Mouse (Mus musculus): ENCODE measurements around the gene Kars. TPM values are rescaled to one million over a fixed set of nuclear protein-coding genes. Genes with fewer than 3 reads are reported as not detected.

Gene Kars
- polyA plus RNA-seq, 2 experiments, result 124 to 204 TPM

DNA sequence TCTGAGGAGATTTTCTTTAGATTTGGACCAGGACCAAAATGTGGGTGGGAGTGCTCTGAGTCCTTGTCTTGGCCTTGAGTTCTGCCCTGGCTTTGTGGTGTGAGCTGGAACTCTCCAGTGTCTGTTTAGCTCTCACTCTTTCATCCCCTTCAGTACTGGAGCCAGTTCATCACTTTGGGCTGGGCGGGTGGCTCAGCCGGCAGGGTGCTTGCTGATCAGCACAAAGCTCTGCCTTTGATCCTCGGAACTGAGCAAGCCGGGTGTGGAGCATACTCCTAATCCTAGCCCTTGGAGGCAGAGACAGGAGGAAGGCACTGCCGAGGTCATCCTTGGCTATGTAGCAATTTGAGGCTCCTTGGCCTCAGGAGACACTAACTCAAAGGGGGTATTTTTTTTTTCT is 42.1 kb downstream of the Kars start:
- no peak overlapping the region for H3K27ac ChIP-seq (replicated peaks; ENCODE audit: low read depth, low read length)
- DNase-seq (ENCODE audit: low spot score) (no peak), ATAC-seq (ENCODE audit: low FRiP score, low read depth) (no peak)
- H3K4me2 ChIP-seq (replicated peaks; ENCODE audit: low read depth, low read length, severe bottlenecking), result no peak overlapping the region
- no peak overlapping the region for H3K4me3 ChIP-seq (replicated peaks; ENCODE audit: low read length)
- 44% methylated on average over 5 of the region's 5 CpGs for WGBS
- H3K4me1 ChIP-seq (ENCODE audit: control insufficient read depth, insufficient read depth, low read length), result no peaks in the 10 kb centered on the region
- no peaks in the 10 kb centered on the region for H3K27me3 ChIP-seq (ENCODE audit: control insufficient read depth, insufficient read depth, low read length)
- no peak for TF ChIP-seq POLR2A (IDR thresholded peaks at IDR 0.05; ENCODE audit: borderline replicate concordance, extremely low read depth, insufficient read depth, insufficient read length)
- H3K36me3 ChIP-seq (ENCODE audit: control insufficient read depth, insufficient read depth, low read length), result peaks cover 10% of the 10 kb centered on the region; the same call in 1 of the 2 replicates
- no peak overlapping the region for H3K9ac ChIP-seq (ENCODE audit: low read depth, low read length, severe bottlenecking)
- no peaks in the 10 kb centered on the region for H3K9me3 ChIP-seq (ENCODE audit: control insufficient read depth, low read length)

- peaks cover 10% of the 10 kb centered on the region; the same call in 1 of the 2 replicates for H3K36me3 ChIP-seq (ENCODE audit: control insufficient read depth, insufficient read depth, low read length)
- no peak overlapping the region for H3K9ac ChIP-seq (ENCODE audit: low read depth, low read length, severe bottlenecking)
- no peak for DNase-seq (ENCODE audit: low spot score)
Measured at GRCm38 (mm10) chr8:111968541-111968940, 42.6 kb downstream of the Kars start.

GRCm38 (mm10) chr8:111967246-111967870 is 43.8 kb downstream of the Kars start:
- no peak for DNase-seq (ENCODE audit: low spot score)
- peaks cover 10% of the 10 kb centered on the region; the same call in 1 of the 2 replicates for H3K36me3 ChIP-seq (ENCODE audit: control insufficient read depth, insufficient read depth, low read length)
- H3K9me3 ChIP-seq (ENCODE audit: control insufficient read depth, low read length), result no peaks in the 10 kb centered on the region
- no peaks in the 10 kb centered on the region for H3K27me3 ChIP-seq (ENCODE audit: control insufficient read depth, insufficient read depth, low read length)
- H3K9ac ChIP-seq (ENCODE audit: low read depth, low read length, severe bottlenecking), result no peak overlapping the region
- H3K4me1 ChIP-seq (ENCODE audit: control insufficient read depth, insufficient read depth, low read length), result no peaks in the 10 kb centered on the region
- no peak overlapping the region for H3K4me2 ChIP-seq (replicated peaks; ENCODE audit: low read depth, low read length, severe bottlenecking)
- H3K27ac ChIP-seq (replicated peaks; ENCODE audit: low read depth, low read length), result no peak overlapping the region
- TF ChIP-seq POLR2A (IDR thresholded peaks at IDR 0.05; ENCODE audit: borderline replicate concordance, extremely low read depth, insufficient read depth, insufficient read length), result no peak
- no peak overlapping the region for H3K4me3 ChIP-seq (replicated peaks; ENCODE audit: low read length)
- no peak for ATAC-seq (ENCODE audit: low FRiP score, low read depth)
- WGBS, result 88% methylated on average over 5 of the region's 5 CpGs

More at GRCm38 (mm10) chr8:111968541-111968940, 42.6 kb downstream of the Kars start:
- TF ChIP-seq POLR2A (IDR thresholded peaks at IDR 0.05; ENCODE audit: borderline replicate concordance, extremely low read depth, insufficient read depth, insufficient read length), result no peak
- H3K27ac ChIP-seq (replicated peaks; ENCODE audit: low read depth, low read length), result no peak overlapping the region
- no peak overlapping the region for H3K4me3 ChIP-seq (replicated peaks; ENCODE audit: low read length)
- WGBS, result 84% methylated on average over 10 of the region's 10 CpGs
- no peaks in the 10 kb centered on the region for H3K9me3 ChIP-seq (ENCODE audit: control insufficient read depth, low read length)
- H3K4me2 ChIP-seq (replicated peaks; ENCODE audit: low read depth, low read length, severe bottlenecking), result no peak overlapping the region
- no peaks in the 10 kb centered on the region for H3K4me1 ChIP-seq (ENCODE audit: control insufficient read depth, insufficient read depth, low read length)
- no peaks in the 10 kb centered on the region for H3K27me3 ChIP-seq (ENCODE audit: control insufficient read depth, insufficient read depth, low read length)
- ATAC-seq (ENCODE audit: low FRiP score, low read depth), result no peak

DNA sequence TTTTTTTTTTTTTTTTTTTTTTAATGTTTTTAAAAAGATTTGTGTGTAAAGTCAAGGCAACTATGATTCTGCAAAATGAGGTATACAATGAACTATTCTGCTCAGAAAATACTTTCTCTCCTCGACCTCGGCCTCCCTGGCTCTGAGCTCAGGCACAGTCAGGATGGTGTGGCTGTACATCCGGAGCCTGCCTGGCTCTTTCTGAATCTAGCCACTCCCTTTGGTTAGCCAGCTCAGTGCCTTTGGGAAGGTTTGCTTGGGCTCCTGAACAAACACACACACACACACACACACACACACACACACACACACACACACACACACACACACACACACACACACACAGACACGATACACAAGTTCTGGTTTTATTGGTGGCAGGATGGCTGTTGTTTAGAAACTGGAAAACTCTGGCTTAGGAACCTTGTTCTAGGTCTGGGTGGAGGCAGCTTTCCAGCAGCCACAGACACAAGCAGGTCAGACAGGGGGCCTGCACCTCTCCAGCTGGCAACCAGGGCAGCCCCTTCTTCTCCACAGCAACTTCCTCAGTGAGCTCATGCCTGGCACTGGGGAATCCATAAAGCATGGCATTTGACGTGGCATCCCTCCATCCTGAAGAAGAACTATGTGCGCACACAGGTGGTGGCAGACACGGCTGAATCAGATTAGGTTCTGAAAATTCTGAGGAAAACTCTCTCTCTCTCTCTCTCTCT is 46.1 kb downstream of the Kars start:
- no peaks in the 10 kb centered on the region for H3K9me3 ChIP-seq (ENCODE audit: control insufficient read depth, low read length)
- H3K27ac ChIP-seq (replicated peaks; ENCODE audit: low read depth, low read length), result no peak overlapping the region; the same call in 1 of the 2 replicates
- TF ChIP-seq POLR2A (IDR thresholded peaks at IDR 0.05; ENCODE audit: borderline replicate concordance, extremely low read depth, insufficient read depth, insufficient read length), result no peak
- 64% methylated on average over 7 of the region's 7 CpGs for WGBS
- H3K9ac ChIP-seq (ENCODE audit: low read depth, low read length, severe bottlenecking), result no peak overlapping the region
- no peaks in the 10 kb centered on the region for H3K4me1 ChIP-seq (ENCODE audit: control insufficient read depth, insufficient read depth, low read length)
- no peak overlapping the region for H3K4me2 ChIP-seq (replicated peaks; ENCODE audit: low read depth, low read length, severe bottlenecking)
- no peaks in the 10 kb centered on the region for H3K36me3 ChIP-seq (ENCODE audit: control insufficient read depth, insufficient read depth, low read length)
- no peaks in the 10 kb centered on the region for H3K27me3 ChIP-seq (ENCODE audit: control insufficient read depth, insufficient read depth, low read length)
- no peak overlapping the region for H3K4me3 ChIP-seq (replicated peaks; ENCODE audit: low read length)
- ATAC-seq (ENCODE audit: low FRiP score, low read depth), result no peak
- no peak for DNase-seq (ENCODE audit: low spot score)

- no peak overlapping the region; the same call in 1 of the 2 replicates for H3K27ac ChIP-seq (replicated peaks; ENCODE audit: low read depth, low read length)
- no peak for ATAC-seq (ENCODE audit: low FRiP score, low read depth)
- no peak for TF ChIP-seq POLR2A (IDR thresholded peaks at IDR 0.05; ENCODE audit: borderline replicate concordance, extremely low read depth, insufficient read depth, insufficient read length)
Measured at GRCm38 (mm10) chr8:111964351-111964750, 46.8 kb downstream of the Kars start.

More at GRCm38 (mm10) chr8:111964351-111964750, 46.8 kb downstream of the Kars start:
- WGBS, result 56% methylated on average over 5 of the region's 5 CpGs
- Histone ChIP-seq H3K36me3 (ENCODE audit: control insufficient read depth, insufficient read depth, low read length) (no peaks in the 10 kb centered on the region), H3K9me3 (ENCODE audit: control insufficient read depth, low read length) (no peaks in the 10 kb centered on the region), H3K4me2 (replicated peaks; ENCODE audit: low read depth, low read length, severe bottlenecking) (no peak overlapping the region), H3K9ac (ENCODE audit: low read depth, low read length, severe bottlenecking) (no peak overlapping the region), H3K4me1 (ENCODE audit: control insufficient read depth, insufficient read depth, low read length) (no peaks in the 10 kb centered on the region), H3K4me3 (replicated peaks; ENCODE audit: low read length) (no peak overlapping the region), H3K27me3 (ENCODE audit: control insufficient read depth, insufficient read depth, low read length) (no peaks in the 10 kb centered on the region)
- DNase-seq (ENCODE audit: low spot score), result no peak

Data from limb, embryonic 14.5 days (tissue).